Mouse (Mus musculus) layer of hippocampus, adult 9-11 months (tissue): Measurements from ENCODE around the gene Ppp2r5a.
"Not testable (repeated sequence)": the region's sequence is repeated elsewhere in the genome, so short reads cannot be mapped to it uniquely, and the experiment has no call there.

Source experiments
- DNase-seq: peaks from one replicate; pipeline ENCODE4 v3.0.0; 2022

Gene Ppp2r5a

DNA sequence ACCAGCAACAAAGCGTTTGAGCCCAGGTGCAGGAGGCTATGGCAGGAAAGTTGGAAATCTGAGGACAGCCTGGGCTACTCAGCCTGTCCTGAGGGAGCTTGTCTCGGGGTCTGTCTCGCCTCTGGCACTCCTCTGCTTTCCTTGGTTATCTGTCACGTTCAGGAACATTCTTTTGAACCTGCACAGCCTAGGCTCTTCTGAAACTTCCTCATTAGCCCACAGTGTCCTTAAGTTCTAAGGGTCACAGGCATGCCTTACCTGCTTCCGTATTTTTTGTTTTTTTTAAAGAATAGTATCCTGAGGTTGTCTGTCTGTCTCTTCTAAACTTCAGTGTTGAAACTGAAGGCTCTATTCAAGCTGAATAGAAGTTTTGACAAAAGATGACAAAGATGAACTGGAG lies at the start of gene Ppp2r5a:
Ppp2r5a (minus strand) TSS at position 199 of the 400 bp plus-strand sequence.
- DNase-seq = no peak

DNA sequence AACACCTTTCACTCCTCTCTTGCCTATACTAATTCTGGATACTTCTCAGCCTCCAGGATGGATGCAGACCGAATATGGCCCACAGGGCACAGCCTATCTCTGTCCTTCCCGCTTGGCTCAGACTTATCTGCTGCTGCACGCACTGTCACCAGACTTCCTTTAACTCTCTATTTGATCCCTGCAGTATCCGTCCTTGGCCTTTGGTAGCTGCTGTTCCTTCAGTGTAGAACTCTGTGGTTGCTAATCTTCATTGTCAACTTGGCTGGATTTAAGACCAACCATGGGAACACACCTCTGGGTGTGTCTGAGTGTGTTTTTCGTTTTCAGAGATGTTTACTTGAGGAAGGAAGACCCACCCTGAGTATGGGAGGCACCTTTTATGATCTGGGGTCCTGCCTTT lies 47.5 kb upstream of the Ppp2r5a start:
- no peak for DNase-seq

- no peak for DNase-seq
Observed at GRCm38 (mm10) chr1:191449537-191449936, 46.5 kb upstream of the Ppp2r5a start.

DNA sequence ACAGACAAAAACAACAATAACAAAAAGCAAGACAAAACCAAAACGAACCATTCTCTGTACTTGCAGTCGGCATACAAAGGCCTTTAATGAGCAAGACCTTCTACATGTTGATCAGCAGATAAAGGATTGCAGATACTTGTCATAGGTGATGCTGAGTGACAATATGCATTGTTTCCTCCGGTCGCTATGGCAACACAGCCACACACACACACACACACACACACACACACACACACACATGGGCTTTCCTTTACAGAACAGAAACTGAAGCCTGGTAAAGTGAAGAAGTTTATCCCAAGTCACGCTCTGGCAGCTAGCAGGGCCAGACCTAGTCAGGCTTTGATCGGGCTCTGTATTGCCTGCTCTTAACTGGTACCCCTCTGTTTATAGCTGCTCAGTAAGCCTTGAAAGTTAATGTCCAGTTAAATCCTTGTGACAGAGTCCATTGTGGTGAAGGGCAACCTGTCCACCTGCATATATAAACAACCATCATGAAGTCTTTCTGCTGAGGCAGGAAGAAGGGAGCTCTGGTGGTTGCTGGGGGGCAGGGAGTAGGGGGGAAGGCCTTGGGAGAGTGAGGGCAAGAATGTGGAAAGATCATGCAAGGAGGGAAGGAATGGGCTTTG lies 44.4 kb upstream of the Ppp2r5a start:
- DNase-seq = no peak

GRCm38 (mm10) chr1:191446307-191446706 lies 43.2 kb upstream of the Ppp2r5a start:
- DNase-seq = no peak

- no peak for DNase-seq
Observed at GRCm38 (mm10) chr1:191445831-191446258, 42.8 kb upstream of the Ppp2r5a start.

- no peak for DNase-seq
Observed at GRCm38 (mm10) chr1:191445401-191445800, 42.3 kb upstream of the Ppp2r5a start.

DNA sequence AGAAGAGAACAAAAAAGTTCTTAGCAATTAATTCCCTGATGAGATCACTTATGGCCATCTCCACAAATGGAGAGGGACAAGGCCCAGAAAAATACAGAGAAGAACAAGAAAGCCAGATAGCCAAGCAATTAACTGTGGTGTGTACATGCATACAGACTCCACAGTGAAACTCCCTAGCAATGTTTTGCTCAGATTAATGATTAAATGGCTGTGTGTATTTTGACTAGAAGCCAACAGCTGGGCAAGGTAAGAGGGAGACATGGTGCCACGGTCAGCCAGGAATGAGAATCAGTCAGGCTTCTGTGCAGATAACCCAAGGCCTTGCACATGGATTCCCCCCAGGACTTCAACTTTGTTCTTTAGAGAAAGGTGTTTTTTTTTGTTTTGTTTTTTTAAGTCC lies 41.4 kb upstream of the Ppp2r5a start:
- DNase-seq = no peak

DNA sequence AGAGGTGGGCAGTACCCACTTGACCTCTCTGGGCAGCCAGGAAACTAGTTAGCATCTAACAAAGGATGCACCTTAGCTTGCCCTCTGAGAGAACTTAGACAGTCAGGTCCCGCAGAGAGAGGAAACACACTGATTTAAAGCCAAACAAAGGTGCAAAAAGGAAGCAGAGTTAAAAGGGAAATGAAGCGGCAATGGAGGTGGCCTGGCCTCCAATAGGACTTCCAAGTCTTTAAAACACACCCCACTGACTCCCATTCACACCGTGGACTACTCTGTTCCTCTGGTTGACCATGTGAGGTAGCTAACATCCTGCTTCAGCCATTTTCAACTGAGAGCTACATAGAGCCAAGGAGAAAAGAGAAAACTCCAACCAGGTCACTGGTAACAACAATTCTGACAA lies 35.9 kb upstream of the Ppp2r5a start:
- no peak for DNase-seq

DNA sequence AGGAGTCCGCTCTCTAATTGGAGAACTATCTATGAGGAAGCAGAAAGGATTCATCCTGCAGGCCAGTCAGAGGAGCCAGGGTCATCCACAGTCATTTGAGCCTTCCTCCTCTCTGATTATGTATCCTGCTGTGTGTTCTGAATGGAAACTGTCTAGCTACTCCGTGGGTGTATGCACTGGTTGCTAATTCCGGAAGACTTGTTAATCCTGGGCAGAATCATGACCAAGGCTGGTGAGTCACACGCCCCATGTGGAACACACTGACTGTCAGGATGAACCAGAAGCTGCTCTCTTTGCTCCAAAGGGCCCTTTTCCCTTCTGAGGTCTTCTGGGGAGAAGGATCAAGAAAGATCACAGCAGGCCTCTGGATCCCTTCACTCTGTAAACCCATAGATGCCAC lies 35.5 kb upstream of the Ppp2r5a start:
- peak; percentile 20 for DNase-seq

DNA sequence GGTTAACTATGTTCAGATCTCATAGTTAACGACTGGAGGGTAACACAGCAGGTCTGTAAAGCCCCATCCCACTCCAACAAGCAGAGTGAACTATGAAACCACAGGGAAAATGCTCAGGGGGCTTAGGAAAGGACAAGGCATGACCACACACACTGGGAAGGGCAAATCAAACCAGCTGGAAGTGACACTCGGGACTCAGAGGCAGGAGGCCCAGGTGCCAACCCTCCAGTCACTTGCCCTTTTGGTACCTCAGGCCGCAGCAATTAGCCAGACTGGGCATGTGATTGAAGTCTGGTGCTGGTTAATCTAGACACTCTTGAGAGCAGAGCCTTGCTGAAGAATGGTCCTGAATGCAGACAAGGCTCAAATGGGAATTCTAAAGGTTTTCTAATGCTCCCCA lies 33.6 kb upstream of the Ppp2r5a start:
- no peak for DNase-seq

DNA sequence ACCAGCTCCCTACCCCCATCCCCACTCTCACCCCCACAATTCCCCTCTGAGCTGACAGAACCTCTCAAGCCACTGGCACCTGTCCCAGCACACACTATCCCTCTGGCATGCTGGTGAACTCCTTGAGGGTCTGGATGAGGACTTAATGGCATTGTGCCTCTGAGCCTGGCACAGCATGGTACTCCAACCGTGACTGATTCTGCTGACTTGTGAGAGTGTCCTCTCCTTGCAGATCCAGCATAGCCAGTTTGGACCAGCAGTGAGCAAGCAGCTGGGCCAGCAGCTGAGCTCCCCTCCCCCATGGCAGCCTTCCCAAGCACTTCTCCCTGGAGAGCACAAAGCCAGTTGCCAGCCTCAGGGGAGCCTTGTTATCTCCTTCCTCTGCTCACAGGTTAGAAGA lies 32.3 kb upstream of the Ppp2r5a start:
- DNase-seq = peak; percentile 82

- DNase-seq = no peak
Observed at GRCm38 (mm10) chr1:191432531-191432930, 29.5 kb upstream of the Ppp2r5a start.

- no peak for DNase-seq
Observed at GRCm38 (mm10) chr1:191432023-191432422, 29.0 kb upstream of the Ppp2r5a start.

- peak; percentile 18 for DNase-seq
Observed at GRCm38 (mm10) chr1:191430121-191430520, 27.0 kb upstream of the Ppp2r5a start.

DNA sequence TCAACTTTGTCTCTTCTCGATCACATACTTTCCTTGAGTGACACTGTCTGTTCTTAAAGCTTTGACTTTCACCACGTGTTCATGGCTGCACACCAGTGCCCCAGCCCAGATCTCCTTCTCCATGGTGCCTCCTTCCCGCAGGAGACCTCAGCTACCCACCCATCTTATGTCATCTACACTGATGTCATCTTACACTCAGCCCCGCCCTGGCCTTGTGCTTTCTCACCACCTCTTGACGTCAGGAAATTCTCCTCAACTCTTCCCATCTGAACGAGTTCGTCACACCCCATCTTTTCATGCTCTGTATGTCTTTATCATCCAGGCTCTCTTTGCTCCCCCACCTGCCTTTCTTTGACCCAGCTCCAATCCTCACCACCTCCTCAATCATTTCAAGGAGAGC lies 22.8 kb upstream of the Ppp2r5a start:
- DNase-seq = no peak

GRCm38 (mm10) chr1:191423201-191423600 lies 20.1 kb upstream of the Ppp2r5a start:
- no peak for DNase-seq

DNA sequence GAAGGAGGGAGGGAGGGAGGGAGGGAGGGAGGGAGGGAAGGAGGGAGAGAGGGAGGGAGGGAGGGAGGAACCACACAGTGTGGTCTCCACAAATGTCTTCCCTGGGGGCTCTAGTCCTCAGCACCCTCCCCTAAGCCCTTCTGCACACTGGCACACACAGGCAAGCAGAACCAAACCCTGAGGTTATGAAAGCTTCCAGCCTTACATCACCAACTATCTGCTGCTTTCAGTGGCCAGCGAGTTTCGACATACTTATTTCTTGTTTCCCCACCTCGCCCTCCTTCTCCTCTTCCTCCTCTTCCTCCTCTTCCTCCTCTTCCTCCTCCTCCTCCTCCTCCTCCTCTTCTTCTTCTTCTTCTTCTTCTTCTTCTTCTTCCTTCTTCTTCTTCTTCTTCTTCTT lies 19.6 kb upstream of the Ppp2r5a start:
- DNase-seq = not testable (repeated sequence)

DNA sequence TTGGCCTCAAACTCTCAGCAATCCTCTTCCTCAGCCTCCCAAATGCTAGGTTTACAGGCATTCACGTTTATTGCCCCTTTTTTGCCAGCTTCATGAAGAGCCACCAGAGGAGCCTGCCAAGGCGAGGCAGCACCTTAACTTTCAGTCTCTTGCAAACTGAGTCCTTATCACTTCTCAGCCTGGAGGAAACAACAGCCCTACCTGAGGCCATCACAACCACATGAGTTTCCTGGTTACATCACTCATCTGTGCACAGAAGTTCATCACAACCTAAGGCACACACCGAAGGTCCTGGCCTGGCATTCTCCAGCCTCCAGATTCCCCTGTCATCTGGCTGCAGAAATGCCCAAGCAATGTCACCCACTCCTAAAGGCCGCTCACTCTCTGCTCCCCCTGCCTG lies 19.1 kb upstream of the Ppp2r5a start:
- no peak for DNase-seq

DNA sequence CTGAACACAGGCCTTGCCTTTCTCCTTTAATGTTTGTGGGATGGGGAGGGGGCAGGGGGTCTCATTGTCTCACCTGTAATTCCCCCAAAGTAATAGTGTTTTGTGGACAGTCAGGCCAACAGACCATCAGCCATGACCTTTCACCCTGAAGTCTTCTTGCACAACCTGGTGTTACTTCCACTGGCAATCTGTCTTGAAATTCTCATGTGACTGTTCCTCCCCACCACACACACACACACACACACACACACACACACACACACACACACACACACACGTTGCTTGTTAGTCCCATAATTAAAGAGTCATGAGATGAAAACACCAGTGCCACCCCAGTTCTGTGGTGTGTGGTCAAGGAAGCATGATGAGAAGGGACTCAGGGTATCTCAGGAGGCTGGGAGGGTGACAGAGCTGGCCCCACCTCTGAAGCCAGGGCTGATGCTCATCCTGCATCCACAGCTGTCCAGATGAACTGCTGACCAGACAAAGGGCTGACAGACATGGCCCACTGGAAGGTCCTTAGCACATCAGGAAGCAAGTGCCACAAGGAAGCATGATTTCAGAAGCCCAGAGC lies 18.4 kb upstream of the Ppp2r5a start:
- DNase-seq = no peak

GRCm38 (mm10) chr1:191420930-191421404 lies 17.9 kb upstream of the Ppp2r5a start:
- no peak for DNase-seq

DNA sequence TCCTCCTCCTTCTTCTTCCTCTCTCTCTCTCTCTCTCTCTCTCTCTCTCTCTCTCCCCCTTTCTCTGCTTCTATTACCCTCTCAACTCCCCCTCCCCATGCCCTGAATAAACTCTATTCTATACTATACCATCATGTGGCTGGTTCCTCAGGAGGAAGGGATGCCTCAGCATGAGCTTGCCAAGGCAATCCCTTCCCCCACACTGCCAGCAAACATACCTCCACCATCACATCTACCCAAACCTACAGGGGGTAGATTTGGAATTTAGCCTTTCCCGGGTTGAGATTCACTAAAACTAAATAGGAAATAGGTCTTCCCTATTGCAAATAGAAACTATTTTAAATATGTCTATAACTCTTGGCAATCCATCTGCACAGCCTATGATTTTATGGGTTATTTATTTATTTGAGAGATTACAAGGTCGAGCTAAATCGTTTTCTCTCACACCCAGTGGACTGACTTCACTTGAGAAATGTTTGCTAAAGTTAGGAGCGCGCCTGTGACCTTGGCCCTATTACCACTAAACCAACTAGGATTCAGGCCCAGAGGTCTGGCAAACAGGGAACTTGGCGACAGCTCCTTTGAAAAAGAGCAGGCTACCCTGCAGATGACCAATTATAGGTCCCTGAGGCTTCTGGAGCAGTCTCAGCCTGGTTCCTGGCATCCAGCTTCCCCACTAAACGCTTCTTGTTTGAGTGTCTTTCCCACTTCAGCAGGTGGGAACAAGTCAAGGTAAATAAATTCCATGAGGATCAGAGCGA lies 17.1 kb upstream of the Ppp2r5a start:
- DNase-seq = no peak

DNA sequence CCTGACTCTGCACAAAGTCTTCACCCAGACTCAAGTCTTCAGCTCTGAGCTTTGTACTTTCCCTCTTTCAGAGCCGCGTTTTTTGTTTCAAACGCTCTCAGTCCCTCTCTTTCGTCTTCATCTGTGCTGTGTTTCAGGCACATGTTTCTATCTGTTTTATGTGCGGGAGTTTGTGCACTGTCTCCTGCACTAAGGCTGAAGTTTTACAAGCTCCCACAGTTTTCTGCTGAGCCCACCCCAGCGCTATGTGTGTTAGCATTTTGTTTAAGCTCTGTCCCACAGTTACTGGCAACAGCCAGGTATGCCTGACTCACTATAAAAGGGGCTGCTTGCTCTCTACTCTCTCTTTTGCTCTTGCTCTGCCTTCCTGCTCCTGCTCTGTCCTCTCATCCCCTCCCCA lies 16.3 kb upstream of the Ppp2r5a start:
- no peak for DNase-seq

- DNase-seq = no peak
Observed at GRCm38 (mm10) chr1:191418936-191419335, 15.9 kb upstream of the Ppp2r5a start.
